Mouse (Mus musculus) layer of hippocampus, postnatal 14 days (tissue): ENCODE data around the gene Zfp445. TPM values are rescaled to one million over a fixed set of nuclear protein-coding genes. Genes with fewer than 3 reads are reported as not detected.
A peak's percentile ranks its signal among the peaks of the same experiment; 100 is the strongest.

ENCODE experiments used
- DNase-seq, 2 experiments: peaks; one replicate each; pipeline ENCODE4 v3.0.0; 2021 to 2022; ENCODE audit warnings: low spot score in 2 of 2, mixed read lengths in 1 of 2
- total RNA-seq, 2 experiments: library from RNA; stranded (reverse); gene quantifications; 2 replicates each; pipeline ENCODE4 v1.2.3; 2021

The Zfp445 gene
- total RNA-seq, 2 experiments from 2014 or later, result 155 to 177 TPM

DNA sequence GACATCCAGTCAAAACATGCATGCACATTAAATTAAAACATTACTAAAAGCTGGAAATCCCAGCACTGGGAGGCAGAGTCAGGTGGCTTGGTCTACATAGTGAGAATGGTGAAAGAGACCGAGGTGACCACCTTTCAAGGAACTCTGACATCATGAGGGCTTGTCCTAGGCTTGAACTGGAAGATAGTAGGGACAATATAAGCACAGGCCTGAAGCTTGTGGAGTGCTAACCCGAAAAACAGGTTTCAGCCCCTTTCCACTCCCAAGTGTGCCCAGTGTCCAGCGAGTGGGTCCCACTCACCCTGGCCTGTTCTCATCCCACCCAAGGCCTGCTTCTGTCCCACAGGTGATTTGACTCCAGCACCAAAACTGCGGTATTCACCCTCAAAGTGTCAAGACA, 28.6 kb downstream of the Zfp445 start:
- no peak for DNase-seq

DNA sequence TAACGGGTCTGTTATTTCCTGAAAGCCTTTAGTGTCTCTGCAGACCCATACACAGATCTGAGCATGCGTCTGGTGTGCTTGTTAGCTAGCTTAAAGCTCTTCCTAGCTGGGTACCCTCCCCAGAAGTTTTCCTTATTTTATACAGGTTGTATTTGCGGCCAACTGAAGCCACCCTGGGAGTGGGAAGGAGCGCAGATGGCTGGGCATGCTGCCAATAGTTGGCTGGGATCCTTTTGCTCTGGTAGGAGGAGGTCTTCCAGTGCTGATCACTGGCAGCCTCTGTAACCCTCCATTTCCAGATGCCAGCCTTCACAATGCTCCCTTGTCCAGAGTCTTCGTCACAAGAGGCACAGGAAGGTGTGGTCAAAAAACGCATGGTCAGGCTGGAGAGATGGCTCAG, 29.0 kb downstream of the Zfp445 start:
- DNase-seq, result peak; percentile 61 to 73

DNA sequence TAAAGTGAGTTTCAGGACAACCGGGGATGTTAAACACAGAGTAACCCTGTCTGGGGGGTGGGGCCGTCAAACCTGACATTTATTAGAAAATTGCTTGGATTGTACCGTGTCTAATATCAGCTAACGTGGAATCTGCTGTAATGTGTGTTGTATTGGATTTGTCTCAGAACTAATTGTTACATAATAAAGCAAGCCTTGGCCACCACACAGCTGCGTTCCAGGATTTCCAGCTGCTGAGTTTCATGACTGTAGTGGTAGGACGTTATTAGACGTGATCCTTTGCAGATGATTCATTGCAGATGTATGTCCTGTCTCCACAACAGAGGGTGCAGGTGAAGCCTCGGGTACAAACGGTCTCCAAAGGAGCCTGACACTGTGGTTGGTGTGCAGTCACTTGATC, 29.7 kb downstream of the Zfp445 start:
- DNase-seq, result no peak

DNA sequence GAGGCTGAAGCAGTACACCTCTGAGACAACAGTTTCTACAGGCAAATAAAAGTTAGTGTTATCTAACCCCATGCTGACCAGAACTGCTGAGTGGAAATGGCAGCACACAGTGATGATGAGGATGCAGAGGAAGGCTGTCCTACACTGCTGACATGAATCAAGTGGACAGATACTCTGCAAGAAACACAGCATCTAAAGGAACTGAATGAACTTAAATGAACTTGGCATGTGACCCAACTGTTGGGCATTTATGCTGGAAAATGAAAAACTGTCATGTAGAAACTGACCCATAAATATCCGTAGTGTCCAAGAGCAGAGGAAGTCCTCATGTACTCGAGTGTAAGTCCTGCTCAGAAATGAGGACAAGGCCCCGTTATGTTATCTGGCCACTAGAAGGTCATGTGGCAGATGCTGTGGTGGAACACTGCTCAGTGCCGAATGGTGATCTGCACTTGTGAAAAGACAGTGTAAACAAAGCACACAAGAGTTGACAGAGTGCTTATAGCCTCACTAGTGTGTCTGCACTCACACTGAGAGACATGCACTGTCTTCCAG, 35.9 kb downstream of the Zfp445 start:
- DNase-seq, result no peak

DNA sequence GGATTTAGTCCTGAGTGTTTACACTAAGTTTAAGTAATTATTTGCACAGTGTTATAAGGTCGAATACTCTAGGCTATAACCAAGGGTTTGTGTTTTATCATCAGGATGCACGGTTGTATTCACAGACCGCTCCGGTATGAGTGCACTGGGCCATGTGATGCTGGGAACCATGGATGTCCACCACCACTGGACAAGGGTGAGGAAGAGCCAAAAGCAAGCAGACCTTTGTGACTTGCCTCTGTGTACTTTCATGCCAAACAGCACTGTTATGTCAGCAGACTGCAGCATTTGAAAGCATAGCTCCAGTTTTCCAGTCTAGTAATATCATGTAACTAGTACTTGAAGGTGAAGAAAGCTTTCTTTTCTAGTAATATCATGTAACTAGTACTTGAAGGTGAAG, 39.1 kb downstream of the Zfp445 start:
- DNase-seq, result no peak

DNA sequence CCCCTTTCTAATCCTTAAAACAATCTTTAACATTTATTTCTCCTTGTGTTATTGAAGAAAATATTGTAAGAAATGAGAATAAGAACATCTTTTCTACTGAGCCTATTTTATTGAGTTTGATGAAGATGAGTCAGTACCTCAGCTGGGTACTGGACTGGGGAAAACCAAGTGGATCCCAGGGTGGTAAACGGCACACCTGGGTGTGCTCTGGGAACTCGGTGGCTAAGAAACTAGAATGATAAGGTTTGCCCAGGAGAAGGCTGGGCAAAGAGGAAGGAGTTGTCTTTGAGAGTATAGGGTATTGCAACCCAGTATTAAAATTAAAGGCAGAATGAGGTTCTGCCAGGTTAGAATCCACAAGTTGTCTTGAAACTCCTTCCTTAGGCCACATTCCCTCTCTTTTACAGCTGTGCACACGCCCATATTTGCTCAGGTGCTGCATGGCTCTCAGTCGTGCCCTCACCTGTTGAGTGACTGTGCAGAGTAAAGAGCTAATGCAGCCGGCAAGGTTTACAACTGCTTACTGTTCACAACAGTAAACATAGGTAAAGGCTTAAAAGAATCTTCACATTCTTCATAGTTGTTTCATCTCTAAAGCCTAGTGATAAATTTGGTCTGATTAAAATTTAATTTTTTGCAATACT, 42.3 kb downstream of the Zfp445 start:
- DNase-seq, result no peak

DNA sequence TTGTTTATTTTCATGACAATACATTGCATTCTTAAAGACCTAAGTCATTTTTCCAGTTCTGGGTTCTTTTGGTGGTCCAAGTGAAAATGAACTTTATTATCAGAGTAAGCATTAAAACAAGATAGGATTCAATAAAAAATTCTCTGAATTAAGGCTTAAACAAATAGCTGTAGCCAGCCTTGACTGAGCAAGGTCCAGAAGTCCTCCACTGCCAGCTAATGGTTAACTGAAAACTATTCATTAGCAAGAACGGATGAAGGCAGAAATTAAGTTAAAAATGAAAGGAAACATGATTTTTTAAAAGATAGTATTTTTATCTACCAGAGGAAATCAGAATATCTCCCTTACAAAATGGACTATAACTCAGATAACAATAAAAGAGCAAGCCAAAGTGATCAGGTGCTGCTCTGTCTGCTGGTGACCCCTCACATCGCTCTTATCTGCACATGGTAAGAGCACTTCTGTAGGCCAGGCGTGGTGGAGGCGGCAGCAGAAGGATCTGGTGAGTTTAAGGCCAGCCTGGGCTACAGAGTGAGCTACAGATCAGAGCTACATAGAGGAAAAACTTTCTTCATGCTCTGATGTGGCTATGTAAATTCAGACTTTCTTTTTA, 50.5 kb downstream of the Zfp445 start:
- no peak for DNase-seq

DNA sequence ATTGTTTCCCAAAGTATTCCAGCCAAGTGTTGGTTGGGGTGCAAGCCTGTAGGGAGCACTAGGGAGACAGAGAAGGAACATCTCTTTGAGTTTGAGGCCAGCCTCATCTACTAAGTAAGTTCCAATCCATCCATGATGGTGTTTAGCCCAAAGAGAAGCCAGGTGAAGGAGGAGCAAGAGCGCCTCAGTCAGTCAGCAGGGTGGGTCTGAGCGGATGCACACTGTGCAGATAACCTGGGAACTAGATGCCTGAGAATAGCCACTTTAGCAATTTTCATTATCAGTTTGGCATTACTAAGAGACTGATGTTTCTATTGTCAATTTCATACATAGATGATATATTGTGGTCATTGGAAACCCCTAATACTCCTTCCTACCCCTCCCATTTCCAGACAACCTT, 51.0 kb downstream of the Zfp445 start:
- no peak for DNase-seq

DNA sequence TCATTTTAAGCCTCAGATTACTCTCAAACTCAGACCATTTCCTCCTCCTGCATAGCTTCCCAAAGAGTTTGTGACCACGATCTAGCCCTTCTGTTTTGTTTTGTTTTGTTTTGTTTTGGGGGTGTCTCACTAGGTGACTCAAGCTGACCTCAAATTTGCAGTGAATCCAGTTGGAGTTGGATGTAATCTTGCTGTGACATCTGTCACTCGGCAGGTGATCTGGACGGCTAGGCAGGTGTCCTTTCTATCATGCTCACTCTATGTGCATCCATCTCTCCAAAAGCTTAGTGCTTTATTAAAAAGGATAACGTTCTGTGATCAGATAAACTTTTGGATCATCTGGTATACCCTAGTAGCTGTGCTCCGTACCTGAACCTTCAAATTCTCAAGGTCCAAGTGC, 53.4 kb downstream of the Zfp445 start:
- DNase-seq, result no peak

DNA sequence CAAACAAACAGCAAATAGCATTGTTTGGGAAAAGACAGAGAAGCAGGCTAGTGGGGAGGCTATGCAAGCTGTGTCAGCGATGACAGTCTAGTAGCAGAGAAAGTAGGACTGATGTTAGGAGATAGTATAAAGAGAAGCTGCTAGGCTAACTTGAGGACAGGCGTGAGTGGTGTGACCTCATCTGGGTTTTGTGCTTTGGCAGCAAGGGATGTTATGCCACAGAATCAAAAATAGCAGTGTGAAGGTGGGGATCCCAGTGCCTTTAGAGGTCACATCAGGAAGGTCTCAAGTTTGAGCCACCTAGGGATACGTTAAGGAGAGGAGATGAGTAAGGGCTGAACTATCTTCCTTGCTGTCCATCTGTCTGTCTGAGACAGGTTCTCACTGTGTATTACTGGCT, 55.6 kb downstream of the Zfp445 start:
- no peak for DNase-seq

DNA sequence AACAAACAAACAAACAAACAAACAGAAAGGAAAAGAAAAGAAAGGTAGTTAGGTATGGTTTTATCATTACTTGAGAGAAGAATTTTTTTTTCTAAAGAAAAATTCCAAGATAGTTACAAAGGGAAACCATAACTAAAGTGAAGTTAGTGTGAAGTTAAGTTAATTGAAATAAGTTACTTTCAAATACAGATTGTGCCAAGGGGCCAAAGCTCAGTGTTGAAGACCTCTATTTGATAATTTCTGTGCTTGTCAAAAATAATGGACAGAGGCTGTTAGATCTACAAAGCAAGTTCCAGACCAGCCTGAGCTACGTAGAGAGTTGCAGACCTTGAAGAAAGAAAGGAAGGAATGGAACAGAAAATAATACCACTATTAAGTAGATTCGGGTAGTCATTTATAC, 58.6 kb downstream of the Zfp445 start:
- DNase-seq, result no peak

DNA sequence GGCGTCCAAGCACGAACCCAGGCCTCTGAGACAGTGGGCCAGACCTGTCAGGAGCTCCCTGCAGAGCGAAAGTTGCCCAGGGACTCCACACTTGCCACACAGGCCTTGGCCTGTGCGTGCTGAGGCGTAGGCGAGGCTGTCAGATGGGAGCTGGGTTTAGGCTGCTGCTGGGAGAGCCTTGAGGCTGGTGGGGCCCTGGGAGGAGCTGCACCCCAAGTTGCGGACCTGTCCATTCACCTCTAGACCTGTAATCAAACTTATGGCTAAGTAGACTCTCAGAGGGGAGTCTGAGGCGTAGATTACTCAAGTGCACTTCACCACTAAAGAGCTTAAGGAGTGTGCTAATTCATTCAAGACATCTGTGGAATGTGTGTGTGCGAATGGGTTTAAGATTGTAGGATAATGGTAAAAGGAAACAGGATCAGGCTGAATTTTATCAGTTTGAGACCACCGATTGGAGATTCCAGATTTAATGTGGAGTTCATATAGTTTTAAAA, 59.9 kb downstream of the Zfp445 start:
- DNase-seq, result no peak

DNA sequence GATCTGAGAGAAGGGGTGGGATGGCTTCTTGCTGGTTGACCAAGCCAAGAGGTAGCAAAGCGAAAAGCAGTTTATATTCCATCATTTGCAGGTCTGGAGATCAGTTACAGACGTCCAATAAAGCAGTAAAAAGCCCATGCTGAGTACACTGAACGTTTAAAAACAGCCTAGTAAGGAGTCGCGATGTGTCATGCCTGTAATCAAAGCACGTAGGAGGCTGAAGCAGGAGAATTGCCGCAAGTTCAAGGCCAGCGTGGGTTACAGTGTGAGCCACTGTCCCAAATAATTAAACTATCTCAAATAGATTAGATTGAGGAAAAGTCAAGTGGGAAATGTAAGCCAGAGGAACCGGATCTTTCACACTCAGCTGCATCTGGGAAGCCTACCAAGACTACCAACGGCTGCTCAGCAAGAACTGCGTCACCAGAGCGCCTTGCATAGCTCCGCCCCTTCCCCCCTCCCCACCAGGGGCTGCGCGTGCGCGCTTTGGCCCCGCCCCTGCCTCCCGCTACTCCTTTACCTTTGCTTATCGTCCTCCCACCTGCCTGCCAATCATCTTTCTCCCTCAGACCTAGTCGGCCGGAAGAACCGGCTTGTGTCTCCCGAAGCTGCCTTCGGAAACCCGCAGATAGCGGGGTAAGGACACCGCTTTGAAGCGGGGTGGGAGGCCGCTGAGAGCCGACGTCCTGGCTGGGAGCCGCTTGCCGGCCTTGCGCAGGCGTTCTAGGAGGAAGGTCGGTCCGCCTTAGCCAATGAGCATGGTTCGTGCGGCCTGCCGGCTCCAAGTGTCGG, 60.6 kb downstream of the Zfp445 start, which contains the start of gene Tcaim:
TSS of gene Tcaim (plus strand) at position 487 of the 792 bp plus-strand sequence.
- DNase-seq, result peak; percentile 92 to 93

Other genes with a start within 250 kb of the Zfp445 start
- gene Topaz1, start 118.7 kb downstream of the Zfp445 start, total RNA-seq, result not detected
- gene Tcaim, start 60.5 kb downstream of the Zfp445 start, total RNA-seq, result 10 to 100 TPM; 16.2 to 16.7 TPM
- gene Gm35549, start 22.0 kb downstream of the Zfp445 start, total RNA-seq, result not detected
- 1 to 10 TPM; 5.3 to 6.8 TPM for gene Zkscan7, start 19.7 kb upstream of the Zfp445 start, total RNA-seq
- gene Zfp105, start 57.1 kb upstream of the Zfp445 start, total RNA-seq, result 1 to 10 TPM; 6.8 to 9.1 TPM
- 10 to 100 TPM; 20.0 to 21.8 TPM for gene 1110059G10Rik, start 85.0 kb upstream of the Zfp445 start, total RNA-seq
- 1 to 10 TPM; 1.6 to 2.6 TPM for gene Kif15, start 85.0 kb upstream of the Zfp445 start, total RNA-seq
- 10 to 100 TPM; 27.3 to 36.0 TPM for gene Tmem42, start 155.3 kb upstream of the Zfp445 start, total RNA-seq
- gene Tgm4, start 168.7 kb upstream of the Zfp445 start, total RNA-seq, result 1 to 10 TPM; 1.2 to 1.7 TPM
- 10 to 100 TPM; 71.2 to 72.7 TPM for gene Zdhhc3, start 247.2 kb upstream of the Zfp445 start, total RNA-seq
- gene Exosc7, start 247.2 kb upstream of the Zfp445 start, total RNA-seq, result 10 to 100 TPM; 35.8 to 38.0 TPM